ENCODE assay signal across 10 mouse cellular contexts in genomic region chr6:120109173-120109572, GRCm38 (mm10). TPM values are rescaled to one million over a fixed set of nuclear protein-coding genes. Genes with fewer than 3 reads are reported as not detected.
DNase-seq lines count a peak whose midpoint lies in the region; ATAC-seq and TF ChIP-seq lines count a peak whose summit lies in the region.
"Had no signal": no experiment of that assay in that cellular context is flagged by ENCODE, and none has a peak within 500 bp of the region (broad histone marks: within the 10 kb centered on the region; RNA-seq: fewer than 3 reads in every experiment).

No protein-coding gene starts in this region.

- ATAC-seq in kidney, postnatal 0 days (replicated peaks; ENCODE audit: low FRiP score, low read depth), result peak; percentile 29; the same call in 1 of the 2 replicates
- ATAC-seq in lung, embryonic 14.5 days (ENCODE audit: insufficient read depth), result no peak

- no peak overlapping the region for H3K27ac ChIP-seq in kidney, postnatal 0 days
- H3K27ac ChIP-seq in lung, embryonic 14.5 days (ENCODE audit: low read depth), result no peak overlapping the region
- H3K27ac ChIP-seq: hindbrain, embryonic 15.5 days had no signal

- DNase-seq in layer of hippocampus, adult 18-20 months (ENCODE audit: low spot score in 2 of 2), result peak; percentile 54 to 61
- no peak for DNase-seq in layer of hippocampus, adult 9-10 months (ENCODE audit: low spot score)
- DNase-seq in cerebellum, adult 18-20 months, result peak; percentile 21 to 39
- DNase-seq in gastrocnemius, postnatal 36 days, result peak; percentile 72 to 76
- DNase-seq in kidney, postnatal 0 days (ENCODE audit: low spot score), result peak; percentile 70
- DNase-seq in lung, embryonic 14.5 days, result peak; percentile 56
- peak; percentile 79 for DNase-seq in testis, postnatal 10 days (ENCODE audit: low spot score)
- no peak for DNase-seq in thymus, postnatal 14 days

- H3K4me1 ChIP-seq in kidney, postnatal 0 days (replicated peaks; ENCODE audit: insufficient read depth, low read length), result peaks cover 6% of the 10 kb centered on the region; the same call in 1 of the 2 replicates
- 0 out of 2 replicates have a peak, but pooled peaks cover 3% of the 10 kb centered on the region for H3K4me1 ChIP-seq in lung, embryonic 14.5 days (ENCODE audit: insufficient read depth)

- no peaks in the 10 kb centered on the region for H3K9me3 ChIP-seq in kidney, postnatal 0 days (replicated peaks; ENCODE audit: low read length)
- no peaks in the 10 kb centered on the region for H3K9me3 ChIP-seq in lung, embryonic 14.5 days (ENCODE audit: low read depth, low read length)
- H3K9me3 ChIP-seq: hindbrain, embryonic 15.5 days had no signal

- H3K36me3 ChIP-seq in kidney, postnatal 0 days (ENCODE audit: insufficient read depth, low read length), result no peaks in the 10 kb centered on the region
- no peaks in the 10 kb centered on the region for H3K36me3 ChIP-seq in lung, embryonic 14.5 days (ENCODE audit: insufficient read depth)
- H3K36me3 ChIP-seq: hindbrain, embryonic 15.5 days had no signal

- 0 out of 2 replicates have a peak overlapping the region, but pooled peaks have one; percentile 7 for H3K4me2 ChIP-seq in kidney, postnatal 0 days (ENCODE audit: low read length)
- H3K4me2 ChIP-seq in lung, embryonic 14.5 days, result no peak overlapping the region
- H3K4me2 ChIP-seq: hindbrain, embryonic 15.5 days had no signal

- no peak overlapping the region for H3K9ac ChIP-seq in kidney, postnatal 0 days (ENCODE audit: low read depth, low read length)
- no peak overlapping the region for H3K9ac ChIP-seq in lung, embryonic 14.5 days
- H3K9ac ChIP-seq: hindbrain, embryonic 15.5 days had no signal

- no peak overlapping the region for H3K4me3 ChIP-seq in kidney, postnatal 0 days (replicated peaks; ENCODE audit: low read depth, low read length)
- no peak overlapping the region for H3K4me3 ChIP-seq in lung, embryonic 14.5 days (ENCODE audit: low read depth, low read length)
- H3K4me3 ChIP-seq: hindbrain, embryonic 15.5 days had no signal

- 20% methylated on average over 7 of the region's 7 CpGs for WGBS in kidney, postnatal 0 days
- 11% methylated on average over 7 of the region's 7 CpGs for WGBS in lung, embryonic 14.5 days

- intact Hi-C loops in gastrocnemius, postnatal 36 days (cut with DNase I), result no loop called here

- no peak for TF ChIP-seq CTCF in kidney, postnatal 0 days (IDR thresholded peaks at IDR 0.05; ENCODE audit: low read depth)
- TF ChIP-seq CTCF in lung, embryonic 14.5 days (IDR thresholded peaks at IDR 0.05; ENCODE audit: low read depth), result no peak

- H3K27me3 ChIP-seq in kidney, postnatal 0 days (ENCODE audit: insufficient read depth, low read length), result no peaks in the 10 kb centered on the region
- no peaks in the 10 kb centered on the region for H3K27me3 ChIP-seq in lung, embryonic 14.5 days (ENCODE audit: insufficient read depth, low read length)
- H3K27me3 ChIP-seq: hindbrain, embryonic 15.5 days had no signal

RNA-seq across cellular contexts. Expression of gene Ninj2, which starts 16.0 kb away (rescaled TPM):
- total RNA-seq in layer of hippocampus, adult 18-20 months (2021), result 1 to 10 TPM in 1 of 2 experiments, under 1 TPM in 1; 0.67 to 1.3 TPM
- total RNA-seq in gastrocnemius, postnatal 36 days (2021), result not detected
- not detected in 2 replicates for polyA plus RNA-seq in kidney, postnatal 0 days (2015; fragmentation: Nextera tagmentation; extraction: Ambion mirVana)
- 0.30 and 0.39 TPM in 2 replicates for polyA plus RNA-seq in lung, embryonic 14.5 days (2014; fragmentation: Nextera tagmentation; extraction: Ambion mirVana)
- polyA plus RNA-seq: hindbrain, embryonic 15.5 days; small intestine, adult 2 months had no signal

Comparison
In these comparisons a context has a peak if more than half of its experiments do, and no peak if none do; other contexts are left out.
1. DNase-seq: peak in layer of hippocampus, adult 18-20 months (2 of 2), cerebellum, adult 18-20 months (2 of 2), gastrocnemius, postnatal 36 days (2 of 2), kidney, postnatal 0 days (single experiment), lung, embryonic 14.5 days (single experiment) and testis, postnatal 10 days (single experiment); none in layer of hippocampus, adult 9-10 months (single experiment) and thymus, postnatal 14 days (single experiment).